In the genomic region with DNA sequence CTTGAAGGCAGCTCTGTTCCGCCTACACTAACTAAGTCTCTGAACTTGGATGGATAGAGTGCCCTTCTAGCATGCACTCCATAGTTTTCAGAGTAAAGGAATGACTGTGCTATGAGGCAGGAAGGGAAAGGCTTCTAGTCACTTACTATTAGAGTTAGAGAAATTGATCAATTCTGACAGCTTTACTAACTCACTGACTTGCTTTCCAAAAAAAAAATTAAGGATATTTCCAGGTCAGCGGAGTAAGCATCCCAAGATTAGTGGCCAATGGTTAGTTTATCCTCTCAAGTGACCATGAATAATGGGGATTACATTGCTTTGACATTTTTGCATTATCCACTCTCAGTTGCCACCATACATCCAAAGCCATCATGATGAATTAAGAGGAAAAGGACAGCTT, we compare ENCODE assay signal across 18 mouse cellular contexts. TPM values are rescaled to one million over a fixed set of nuclear protein-coding genes. Genes with fewer than 3 reads are reported as not detected.
DNase-seq lines count a peak whose midpoint lies in the region; ATAC-seq and TF ChIP-seq lines count a peak whose summit lies in the region.
"Had no signal": no experiment of that assay in that cellular context is flagged by ENCODE, and none has a peak within 500 bp of the region (broad histone marks: within the 10 kb centered on the region; RNA-seq: fewer than 3 reads in every experiment).

No protein-coding gene starts in this region.

- no peak for TF ChIP-seq POLR2A in MEL (IDR thresholded peaks at IDR 0.05; ENCODE audit: control insufficient read depth in 1 of 2, insufficient read depth in 1 of 2, low read depth in 1 of 2, low read length in 2 of 2, poor library complexity in 1 of 2)

- H3K9me3 ChIP-seq in intestine, embryonic 14.5 days (ENCODE audit: control insufficient read depth, low read length), result no peaks in the 10 kb centered on the region
- H3K9me3 ChIP-seq in intestine, embryonic 16.5 days (ENCODE audit: control insufficient read depth, low read length), result no peaks in the 10 kb centered on the region
- no peaks in the 10 kb centered on the region for H3K9me3 ChIP-seq in MEL (replicated peaks; ENCODE audit: insufficient read depth, low read length)
- no peaks in the 10 kb centered on the region for H3K9me3 ChIP-seq in forebrain, embryonic 13.5 days (replicated peaks)
- H3K9me3 ChIP-seq: embryonic facial prominence, embryonic 15.5 days; forebrain, embryonic 10.5 days; forebrain, embryonic 15.5 days; hindbrain, embryonic 13.5 days had no signal

- no peak for TF ChIP-seq EP300 in MEL (IDR thresholded peaks at IDR 0.05; ENCODE audit: low read depth in 1 of 2, low read length in 2 of 2)

- no peak for ATAC-seq in intestine, embryonic 14.5 days (replicated peaks; ENCODE audit: low FRiP score, low TSS enrichment, low read depth)
- no peak for ATAC-seq in intestine, embryonic 16.5 days
- ATAC-seq in forebrain, embryonic 13.5 days, result no peak
- ATAC-seq: forebrain, embryonic 15.5 days had no signal

- no peak overlapping the region for H3K4me3 ChIP-seq in intestine, embryonic 14.5 days (ENCODE audit: low read depth, low read length)
- H3K4me3 ChIP-seq in intestine, embryonic 16.5 days (ENCODE audit: low read length), result no peak overlapping the region
- peak overlapping the region in 1 of 2 experiments; percentile 13; a peak in 1 of 4 replicates for H3K4me3 ChIP-seq in MEL (ENCODE audit: control insufficient read depth in 1 of 2, insufficient read depth in 1 of 2, low read depth in 2 of 2, low read length in 2 of 2)
- H3K4me3 ChIP-seq in forebrain, embryonic 13.5 days, result no peak overlapping the region
- H3K4me3 ChIP-seq: embryonic facial prominence, embryonic 15.5 days; forebrain, embryonic 10.5 days; forebrain, embryonic 15.5 days; hindbrain, embryonic 13.5 days had no signal

- no peak overlapping the region for H3K27ac ChIP-seq in intestine, embryonic 14.5 days (ENCODE audit: low read depth)
- no peak overlapping the region for H3K27ac ChIP-seq in intestine, embryonic 16.5 days (ENCODE audit: low read length)
- H3K27ac ChIP-seq in MEL (ENCODE audit: control insufficient read depth, low read depth, low read length), result peak overlapping the region; percentile 54
- H3K27ac ChIP-seq in forebrain, embryonic 13.5 days, result no peak overlapping the region
- H3K27ac ChIP-seq: embryonic facial prominence, embryonic 15.5 days; forebrain, embryonic 10.5 days; forebrain, embryonic 15.5 days; hindbrain, embryonic 13.5 days had no signal

- no peaks in the 10 kb centered on the region for H3K4me1 ChIP-seq in intestine, embryonic 14.5 days (replicated peaks; ENCODE audit: control insufficient read depth, insufficient read depth, low read length)
- no peaks in the 10 kb centered on the region for H3K4me1 ChIP-seq in intestine, embryonic 16.5 days (ENCODE audit: control insufficient read depth, insufficient read depth, low read length)
- peaks cover 16 to 25% of the 10 kb centered on the region in 2 experiments for H3K4me1 ChIP-seq in MEL (ENCODE audit: control insufficient read depth in 1 of 2, insufficient read depth in 2 of 2, low read length in 2 of 2)
- H3K4me1 ChIP-seq in forebrain, embryonic 13.5 days, result no peaks in the 10 kb centered on the region
- H3K4me1 ChIP-seq: embryonic facial prominence, embryonic 15.5 days; forebrain, embryonic 10.5 days; forebrain, embryonic 15.5 days; hindbrain, embryonic 13.5 days had no signal

- H3K36me3 ChIP-seq in intestine, embryonic 14.5 days (ENCODE audit: control insufficient read depth, insufficient read depth, low read length), result no peaks in the 10 kb centered on the region
- H3K36me3 ChIP-seq in intestine, embryonic 16.5 days (ENCODE audit: control insufficient read depth, insufficient read depth, low read length), result no peaks in the 10 kb centered on the region
- H3K36me3 ChIP-seq in MEL (ENCODE audit: control insufficient read depth in 1 of 2, insufficient read depth in 2 of 2, low read length in 2 of 2), result peaks cover 0 to 32% of the 10 kb centered on the region in 2 experiments; a peak in 2 of 4 replicates
- H3K36me3 ChIP-seq in forebrain, embryonic 13.5 days (ENCODE audit: poor library complexity, severe bottlenecking), result no peaks in the 10 kb centered on the region
- H3K36me3 ChIP-seq: embryonic facial prominence, embryonic 15.5 days; forebrain, embryonic 10.5 days; forebrain, embryonic 15.5 days; hindbrain, embryonic 13.5 days had no signal

- no peak for TF ChIP-seq RAD21 in MEL (IDR thresholded peaks at IDR 0.05; ENCODE audit: low read depth, low read length)

- no peak for TF ChIP-seq CTCF in MEL (IDR thresholded peaks at IDR 0.05 in 2 of 3, conservative IDR thresholded peaks at IDR 0.05 in 1 of 3; ENCODE audit: control insufficient read depth in 1 of 3, insufficient read depth in 1 of 3, low read depth in 2 of 3, low read length in 3 of 3, poor library complexity in 1 of 3, severe bottlenecking in 1 of 3)

- 69% methylated on average over 2 of the region's 2 CpGs for WGBS in intestine, embryonic 14.5 days
- 77% methylated on average over 2 of the region's 2 CpGs for WGBS in intestine, embryonic 16.5 days
- 76% methylated on average over 2 of the region's 2 CpGs for WGBS in forebrain, embryonic 13.5 days

- no peak overlapping the region for H3K9ac ChIP-seq in intestine, embryonic 14.5 days (ENCODE audit: low read length)
- no peak overlapping the region for H3K9ac ChIP-seq in intestine, embryonic 16.5 days (ENCODE audit: low read depth, low read length)
- H3K9ac ChIP-seq in MEL (ENCODE audit: control insufficient read depth, low read depth, low read length, poor library complexity, severe bottlenecking), result no peak overlapping the region
- no peak overlapping the region for H3K9ac ChIP-seq in forebrain, embryonic 13.5 days
- H3K9ac ChIP-seq: embryonic facial prominence, embryonic 15.5 days; forebrain, embryonic 15.5 days; hindbrain, embryonic 13.5 days had no signal

- H3K4me2 ChIP-seq in intestine, embryonic 14.5 days (ENCODE audit: low read length), result no peak overlapping the region
- H3K4me2 ChIP-seq in intestine, embryonic 16.5 days (ENCODE audit: low read depth, low read length), result no peak overlapping the region
- no peak overlapping the region for H3K4me2 ChIP-seq in forebrain, embryonic 13.5 days
- H3K4me2 ChIP-seq: embryonic facial prominence, embryonic 15.5 days; forebrain, embryonic 15.5 days; hindbrain, embryonic 13.5 days had no signal

- H3K27me3 ChIP-seq in intestine, embryonic 14.5 days (replicated peaks; ENCODE audit: control insufficient read depth, insufficient read depth, low read length), result no peaks in the 10 kb centered on the region
- H3K27me3 ChIP-seq in intestine, embryonic 16.5 days (replicated peaks; ENCODE audit: control insufficient read depth, insufficient read depth, low read length), result no peaks in the 10 kb centered on the region
- H3K27me3 ChIP-seq in MEL (ENCODE audit: control insufficient read depth in 1 of 2, insufficient read depth in 2 of 2, low read length in 2 of 2), result no peaks in the 10 kb centered on the region
- H3K27me3 ChIP-seq in forebrain, embryonic 13.5 days, result no peaks in the 10 kb centered on the region
- H3K27me3 ChIP-seq: CH12.LX; embryonic facial prominence, embryonic 15.5 days; forebrain, embryonic 15.5 days; hindbrain, embryonic 13.5 days had no signal

- peak; percentile 15 for DNase-seq in intestine, embryonic 14.5 days (ENCODE audit: low spot score)
- DNase-seq in MEL (ENCODE audit: low read depth, low spot score) (no peak), NIH3T3 (ENCODE audit: low read depth) (peak; percentile 41)
- DNase-seq in retina, postnatal 1 day, result peak; percentile 59
- DNase-seq: adrenal gland, postnatal 10 days; cerebellum, adult 11 months; cerebellum, adult 8-10 months; cerebellum, postnatal 14 days; embryo, embryonic 11 days; gastrocnemius, postnatal 10 days; heart, postnatal 10 days had no signal

- H3K79me2 ChIP-seq in MEL (ENCODE audit: control insufficient read depth, insufficient read depth, low read length, poor library complexity), result peaks cover 5% of the 10 kb centered on the region; the same call in 1 of the 2 replicates

TF ChIP-seq in MEL, 35 proteins besides CTCF, POLR2A, EP300 and RAD21:
- TF ChIP-seq ZKSCAN1 (IDR thresholded peaks at IDR 0.05; ENCODE audit: low read depth, low read length) (no peak), TCF12 (IDR thresholded peaks at IDR 0.05; ENCODE audit: low read depth, low read length) (no peak), CHD1 (IDR thresholded peaks at IDR 0.05; ENCODE audit: low read depth, low read length) (no peak), POLR2AphosphoS5 (IDR thresholded peaks at IDR 0.05; ENCODE audit: borderline replicate concordance, low read depth, low read length) (no peak), GATA1 (IDR thresholded peaks at IDR 0.05; ENCODE audit: low read depth, low read length) (no peak), ETS1 (IDR thresholded peaks at IDR 0.05; ENCODE audit: low read depth, low read length) (no peak), KAT2A (conservative IDR thresholded peaks at IDR 0.05; ENCODE audit: low read depth, low read length) (no peak), E2F4 (IDR thresholded peaks at IDR 0.05; ENCODE audit: borderline replicate concordance, low read depth, low read length) (no peak), SIN3A (IDR thresholded peaks at IDR 0.05; ENCODE audit: low read length) (no peak), ZMIZ1 (IDR thresholded peaks at IDR 0.05; ENCODE audit: low read depth, low read length) (no peak), POLR2AphosphoS2 (IDR thresholded peaks at IDR 0.05; ENCODE audit: low read length) (no peak; the same call in 1 of the 2 replicates), MAZ (IDR thresholded peaks at IDR 0.05; ENCODE audit: low read depth, low read length) (no peak), MEF2A (IDR thresholded peaks at IDR 0.05; ENCODE audit: extremely low read depth, insufficient replicate concordance, low read depth, low read length, poor library complexity, severe bottlenecking) (no peak), CHD2 (IDR thresholded peaks at IDR 0.05; ENCODE audit: low read length) (no peak), ZNF384 (IDR thresholded peaks at IDR 0.05; ENCODE audit: low read depth, low read length) (no peak), MAFK (IDR thresholded peaks at IDR 0.05; ENCODE audit: borderline replicate concordance, low read depth, low read length) (no peak), RCOR1 (IDR thresholded peaks at IDR 0.05; ENCODE audit: low read depth, low read length) (no peak), UBTF (IDR thresholded peaks at IDR 0.05; ENCODE audit: borderline replicate concordance, insufficient read depth, low read depth, low read length) (no peak)

RNA-seq across cellular contexts. Expression of a gene that starts 18.0 kb away (rescaled TPM):
- polyA plus RNA-seq in intestine, embryonic 14.5 days (2014; fragmentation: Nextera tagmentation; extraction: Ambion mirVana), result 26.2 and 26.6 TPM in 2 replicates
- polyA plus RNA-seq in intestine, embryonic 16.5 days (2015; fragmentation: Nextera tagmentation; extraction: Ambion mirVana), result 48.2 and 61.4 TPM in 2 replicates
- 13.2 TPM in 2 replicates for total RNA-seq in MEL (2012; rRNA removed)
- 10 to 100 TPM in 1 of 2 experiments, not detected in 1; 17.9 TPM for polyA plus RNA-seq in MEL (2012; ENCODE audit: insufficient read depth in 1 of 2, insufficient read length in 2 of 2, low read depth in 1 of 2, low replicate concordance in 2 of 2, missing spikeins in 1 of 2)
- polyA plus RNA-seq in forebrain, embryonic 13.5 days (2015; fragmentation: Nextera tagmentation; extraction: Ambion mirVana), result 3.1 and 6.8 TPM in 2 replicates
